Mouse (Mus musculus) lung, postnatal 0 days (tissue): ENCODE measurements at regions not wholly inside any gene's neighbourhood (a gene's known extent, or its start where the extent isn't known, plus 50 kb on each side); places are given as distances from the start of the nearest gene placed in this dataset.

Source experiments
- CTCF ChIP-seq: IDR thresholded peaks from 2 replicates; pipeline ENCODE4 v1.5.1; 2016; ENCODE audit warnings: antibody characterized with exemption, mild to moderate bottlenecking
- EP300 ChIP-seq: IDR thresholded peaks from 2 replicates; pipeline ENCODE4 v1.6.1; 2016; ENCODE audit warnings: antibody characterized with exemption, mild to moderate bottlenecking, control low read depth

DNA sequence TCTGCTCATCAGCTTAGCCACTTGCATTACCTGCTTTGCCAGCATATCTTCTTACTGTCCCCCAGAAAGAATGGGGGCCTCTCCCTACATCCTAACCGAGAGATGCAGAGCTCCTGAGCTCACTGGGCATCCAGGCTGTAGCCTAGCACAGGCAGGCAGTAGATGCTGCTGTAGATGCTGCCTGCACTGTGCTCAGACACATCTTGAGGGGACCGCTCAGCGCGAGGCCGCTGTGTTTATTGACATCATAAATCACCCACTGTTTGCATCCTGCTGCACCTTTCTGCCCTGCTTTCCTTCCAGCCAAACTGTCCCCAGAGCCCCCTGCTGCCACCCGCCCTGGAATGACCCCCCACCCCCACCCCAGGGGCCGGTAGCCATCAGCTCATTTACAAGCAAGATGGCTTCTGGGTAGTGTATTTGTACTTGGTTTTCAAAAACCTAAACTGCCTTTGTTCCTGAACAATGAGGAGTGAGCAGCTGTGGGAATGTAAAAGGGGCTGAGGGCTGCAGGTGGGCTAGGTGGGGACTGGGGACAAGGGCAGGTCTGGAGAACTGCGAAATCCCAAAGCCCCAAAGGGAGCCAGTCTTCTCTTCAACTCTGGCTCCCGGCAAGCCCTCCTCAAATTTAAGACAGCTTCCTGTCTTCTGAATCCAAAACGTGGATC is 233.2 kb downstream of the Bcor start:
- no peak for TF ChIP-seq CTCF
- no peak for TF ChIP-seq EP300
